Mouse (Mus musculus): ENCODE results near the gene Sry. TPM values are rescaled to one million over a fixed set of nuclear protein-coding genes. Genes with fewer than 3 reads are reported as not detected.

Gene Sry
- not detected in 2 replicates for polyA plus RNA-seq (2016; fragmentation: Nextera tagmentation; extraction: Ambion mirVana)

DNA sequence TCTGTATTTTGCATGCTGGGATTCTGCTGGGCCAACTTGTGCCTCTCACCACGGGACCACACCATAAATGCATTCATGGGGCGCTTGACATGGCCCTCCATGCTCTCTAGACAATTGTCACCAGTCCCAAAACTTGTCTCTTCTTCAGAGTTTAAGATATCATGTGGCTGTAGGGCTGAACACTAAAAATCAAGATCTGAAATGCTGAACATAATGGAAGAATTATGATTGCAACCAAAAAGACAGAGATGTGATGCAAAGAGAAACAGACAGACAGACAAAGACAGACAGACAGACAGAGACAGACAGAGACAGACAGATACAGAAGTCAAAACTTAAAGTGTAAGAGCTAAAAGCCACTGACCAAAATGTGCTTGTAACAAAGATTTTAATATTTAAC, at the start of gene Sry:
Gene Sry, minus strand, starts transcription at position 101 of the 400 bp plus-strand sequence.
- no peak for DNase-seq (ENCODE audit: low spot score)
- 58% methylated on average over 2 of the region's 2 CpGs for WGBS

More for the DNA sequence above, at the start of gene Sry:
- no peak within 1 kb of the TSS for H3K4me3 ChIP-seq
- no peaks in the 10 kb centered on the region for H3K4me1 ChIP-seq (replicated peaks)
- H3K9me3 ChIP-seq: no peaks in the 10 kb centered on the region
- H3K27me3 ChIP-seq (ENCODE audit: insufficient read depth, poor library complexity, severe bottlenecking): no peaks in the 10 kb centered on the region
- no peaks in the 10 kb centered on the region for H3K36me3 ChIP-seq
- H3K27ac ChIP-seq: no peak within 1 kb of the TSS

Other genes starting within 250 kb of the Sry start
- not detected in 2 replicates for gene H2al2c, start 64.6 kb downstream of the Sry start, polyA plus RNA-seq (2016; fragmentation: Nextera tagmentation; extraction: Ambion mirVana)
- gene H2al2b, start 57.0 kb upstream of the Sry start, polyA plus RNA-seq (2016; fragmentation: Nextera tagmentation; extraction: Ambion mirVana): not detected in 2 replicates
- gene Gm4064, start 132.5 kb upstream of the Sry start, polyA plus RNA-seq (2016; fragmentation: Nextera tagmentation; extraction: Ambion mirVana): not detected in 2 replicates
- not detected in 2 replicates for gene Rbmy, start 167.0 kb upstream of the Sry start, polyA plus RNA-seq (2016; fragmentation: Nextera tagmentation; extraction: Ambion mirVana)
- gene Gm10256, start 167.0 kb upstream of the Sry start, polyA plus RNA-seq (2016; fragmentation: Nextera tagmentation; extraction: Ambion mirVana): not detected in 2 replicates
- not detected in 2 replicates for gene Gm10352, start 237.3 kb upstream of the Sry start, polyA plus RNA-seq (2016; fragmentation: Nextera tagmentation; extraction: Ambion mirVana)